Mouse (Mus musculus) hindbrain, postnatal 0 days (tissue): ENCODE results near the gene Hjurp. TPM values are rescaled to one million over a fixed set of nuclear protein-coding genes. Genes with fewer than 3 reads are reported as not detected.
"Not testable (repeated sequence)": the region's sequence is repeated elsewhere in the genome, so short reads cannot be mapped to it uniquely, and the experiment has no call there.

Experiments used
- ATAC-seq: fragments of 200-750 bp; cut with Nextera tagmentation; 2 replicates; pipeline ENCODE4 v1.8.0; 2017; ENCODE audit warnings: mild to moderate bottlenecking, moderate TSS enrichment, moderate library complexity
- DNase-seq: peaks from one replicate; pipeline ENCODE4 v3.0.0-alpha.2; 2015; ENCODE audit warnings: low spot score
- H3K27ac ChIP-seq: fragments of 300-500 bp; sonication (generic); 2 replicates; pipeline ENCODE4 v1.5.1; 2014; ENCODE audit warnings: mild to moderate bottlenecking
- H3K27me3 ChIP-seq: fragments of 300-500 bp; sonication (generic); 2 replicates; pipeline ENCODE4 v1.6.1; 2014; ENCODE audit warnings: low read length, mixed read lengths; ENCODE audit not compliant: insufficient read depth
- H3K36me3 ChIP-seq: fragments of 300-500 bp; sonication (generic); 2 replicates; pipeline ENCODE4 v1.6.1; 2014; ENCODE audit warnings: low read length, mixed read lengths; ENCODE audit not compliant: insufficient read depth
- H3K4me1 ChIP-seq: fragments of 300-500 bp; sonication (generic); 2 replicates; pipeline ENCODE4 v1.6.1; 2014; ENCODE audit warnings: antibody characterized with exemption, low read length, mixed read lengths; ENCODE audit not compliant: insufficient read depth
- H3K4me2 ChIP-seq: fragments of 300-500 bp; sonication (generic); 2 replicates; pipeline ENCODE4 v1.6.1; 2014; ENCODE audit warnings: low read depth, mild to moderate bottlenecking, low read length, moderate library complexity, mixed read lengths
- H3K4me3 ChIP-seq: fragments of 300-500 bp; sonication (generic); 2 replicates; pipeline ENCODE4 v1.5.1; 2014; ENCODE audit warnings: low read length
- H3K9ac ChIP-seq: fragments of 300-500 bp; sonication (generic); replicated peaks from 2 replicates; pipeline ENCODE4 v1.6.1; 2014; ENCODE audit warnings: mild to moderate bottlenecking, low read length, moderate library complexity, mixed read lengths
- H3K9me3 ChIP-seq: fragments of 300-500 bp; sonication (generic); 2 replicates; pipeline ENCODE4 v1.6.1; 2016; ENCODE audit warnings: low read length, mixed read lengths
- CTCF ChIP-seq: IDR thresholded peaks from 2 replicates; pipeline ENCODE4 v1.5.1; 2016; ENCODE audit warnings: antibody characterized with exemption, control low read depth, low read depth
- WGBS: fragments of 180-500 bp; shearing (Covaris S2); extraction: QIAGEN DNeasy Blood & Tissue Kit; methylation state at CpG from one replicate; pipeline ENCODE4 v1.1.7; 2014; 5-methylcytosine and 5-hydroxymethylcytosine counted together
- polyA plus RNA-seq: library from polyadenylated mRNA; unstranded; fragments of >200 nt; fragmentation: Nextera tagmentation; extraction: Ambion mirVana; gene quantifications from 2 replicates; pipeline ENCODE4 v1.2.1, GENCODE M21; 2015
- total RNA-seq: library from RNA; depleted of rRNA; stranded (reverse); fragments of >200 nt; gene quantifications from 2 replicates; pipeline ENCODE4 v1.2.3, GENCODE M21; 2014

The Hjurp gene
- total and polyA plus RNA-seq, 2 experiments from 2014 or later, result 47.2 to 86.3 TPM

- Histone ChIP-seq H3K4me2 (no peak overlapping the region), H3K27ac (no peak overlapping the region), H3K36me3 (no peaks in the 10 kb centered on the region), H3K4me3 (no peak overlapping the region), H3K4me1 (no peaks in the 10 kb centered on the region), H3K9me3 (peaks cover 97% of the 10 kb centered on the region), H3K27me3 (no peaks in the 10 kb centered on the region), H3K9ac (no peak overlapping the region)
- 83% methylated on average over 5 of the region's 5 CpGs for WGBS
- no peak for DNase-seq
- ATAC-seq, result no peak
- TF ChIP-seq CTCF, result no peak
These were observed 47.4 kb downstream of the Hjurp start for GRCm38 (mm10) chr1:88229986-88230385.

- WGBS, result 79% methylated on average over 3 of the region's 3 CpGs
These were observed 47.9 kb downstream of the Hjurp start for GRCm38 (mm10) chr1:88229566-88229965.

GRCm38 (mm10) chr1:88228121-88228520 is 49.3 kb downstream of the Hjurp start:
- Histone ChIP-seq H3K27ac (no peak overlapping the region), H3K4me2 (no peak overlapping the region), H3K4me1 (no peaks in the 10 kb centered on the region), H3K9me3 (peaks cover 78% of the 10 kb centered on the region), H3K36me3 (no peaks in the 10 kb centered on the region), H3K9ac (no peak overlapping the region), H3K27me3 (no peaks in the 10 kb centered on the region), H3K4me3 (no peak overlapping the region)
- no peak for TF ChIP-seq CTCF
- DNase-seq (no peak), ATAC-seq (no peak)
- WGBS, result 68% methylated on average over 7 of the region's 7 CpGs

More at GRCm38 (mm10) chr1:88229566-88229965, 47.9 kb downstream of the Hjurp start:
- Histone ChIP-seq H3K27me3 (no peaks in the 10 kb centered on the region), H3K9me3 (peaks cover 93% of the 10 kb centered on the region), H3K4me1 (no peaks in the 10 kb centered on the region), H3K9ac (no peak overlapping the region), H3K36me3 (no peaks in the 10 kb centered on the region), H3K4me2 (no peak overlapping the region), H3K27ac (no peak overlapping the region), H3K4me3 (no peak overlapping the region)
- no peak for TF ChIP-seq CTCF
- no peak for ATAC-seq
- DNase-seq, result no peak

GRCm38 (mm10) chr1:88227482-88227881 is 50.0 kb downstream of the Hjurp start:
- Histone ChIP-seq H3K4me3 (no peak overlapping the region), H3K27me3 (no peaks in the 10 kb centered on the region), H3K4me2 (no peak overlapping the region), H3K36me3 (no peaks in the 10 kb centered on the region), H3K27ac (no peak overlapping the region), H3K9ac (no peak overlapping the region), H3K9me3 (peaks cover 72% of the 10 kb centered on the region), H3K4me1 (no peaks in the 10 kb centered on the region)
- 56% methylated on average over 2 of the region's 2 CpGs for WGBS
- DNase-seq (no peak), ATAC-seq (no peak)
- no peak for TF ChIP-seq CTCF

- WGBS, result 55% methylated on average over 5 of the region's 5 CpGs
- H3K9ac ChIP-seq, result no peak within 1 kb of the TSS
- TF ChIP-seq CTCF, result no peak
- no peaks in the 10 kb centered on the region for H3K27me3 ChIP-seq
- no peak within 1 kb of the TSS for H3K4me3 ChIP-seq
- DNase-seq (no peak), ATAC-seq (no peak)
- H3K36me3 ChIP-seq, result no peaks in the 10 kb centered on the region
- peaks cover 70% of the 10 kb centered on the region for H3K9me3 ChIP-seq
- H3K4me2 ChIP-seq, result no peak within 1 kb of the TSS
- H3K4me1 ChIP-seq, result no peaks in the 10 kb centered on the region
- H3K27ac ChIP-seq, result no peak within 1 kb of the TSS
These were observed 50.6 kb downstream of the Hjurp start, which contains the start of gene Mroh2a for GRCm38 (mm10) chr1:88226670-88227379. Mroh2a (plus strand) TSS chr1:88226986.

- H3K4me2 ChIP-seq, result no peak overlapping the region
- no peaks in the 10 kb centered on the region for H3K27me3 ChIP-seq
- DNase-seq, result no peak
- no peaks in the 10 kb centered on the region for H3K36me3 ChIP-seq
- no peaks in the 10 kb centered on the region for H3K4me1 ChIP-seq
- H3K4me3 ChIP-seq, result no peak overlapping the region
- peaks cover 59% of the 10 kb centered on the region for H3K9me3 ChIP-seq
- no peak overlapping the region for H3K9ac ChIP-seq
- H3K27ac ChIP-seq, result no peak overlapping the region
- no peak for TF ChIP-seq CTCF
- no peak for ATAC-seq
These were observed 51.7 kb downstream of the Hjurp start for GRCm38 (mm10) chr1:88225741-88226140.

GRCm38 (mm10) chr1:88225301-88225700 is 52.1 kb downstream of the Hjurp start:
- WGBS, result 42% methylated on average over 2 of the region's 2 CpGs
- not testable (repeated sequence) for ATAC-seq, H3K27ac ChIP-seq, DNase-seq, H3K9ac ChIP-seq, H3K27me3 ChIP-seq, H3K4me3 ChIP-seq, H3K4me2 ChIP-seq, H3K36me3 ChIP-seq, H3K4me1 ChIP-seq
- peaks cover 55% of the 10 kb centered on the region for H3K9me3 ChIP-seq
